ENCODE assay signal across 24 mouse cellular contexts in genomic region chr11:118974340-118974739, GRCm38 (mm10). TPM values are rescaled to one million over a fixed set of nuclear protein-coding genes. Genes with fewer than 3 reads are reported as not detected.
A peak's percentile ranks its signal among the peaks of the same experiment; 100 is the strongest.
DNase-seq lines count a peak whose midpoint lies in the region; ATAC-seq and TF ChIP-seq lines count a peak whose summit lies in the region.
"Had no signal": no experiment of that assay in that cellular context is flagged by ENCODE, and none has a peak within 500 bp of the region (broad histone marks: within the 10 kb centered on the region; RNA-seq: fewer than 3 reads in every experiment).

No protein-coding gene starts in this region.

- WGBS in forebrain, embryonic 10.5 days = 75% methylated on average over 7 of the region's 7 CpGs
- 86% methylated on average over 7 of the region's 7 CpGs for WGBS in forebrain, embryonic 14.5 days
- WGBS in liver, adult 2 months = 65% methylated on average over 7 of the region's 7 CpGs
- 50% methylated on average over 7 of the region's 7 CpGs for WGBS in liver, embryonic 12.5 days (ENCODE audit: insufficient replicate concordance)
- WGBS in intestine, embryonic 16.5 days = 52% methylated on average over 7 of the region's 7 CpGs

- H3K36me3 ChIP-seq in forebrain, embryonic 10.5 days (replicated peaks) = no peaks in the 10 kb centered on the region
- H3K36me3 ChIP-seq in forebrain, embryonic 14.5 days (ENCODE audit: control insufficient read depth, insufficient read depth, low read length) = no peaks in the 10 kb centered on the region
- H3K36me3 ChIP-seq in liver, adult 2 months (ENCODE audit: control insufficient read depth, insufficient read depth, low read length) = no peaks in the 10 kb centered on the region
- no peaks in the 10 kb centered on the region for H3K36me3 ChIP-seq in liver, embryonic 12.5 days
- H3K36me3 ChIP-seq in intestine, embryonic 16.5 days (ENCODE audit: control insufficient read depth, insufficient read depth, low read length) = no peaks in the 10 kb centered on the region
- H3K36me3 ChIP-seq: embryonic facial prominence, embryonic 15.5 days; heart, embryonic 13.5 days; hindbrain, embryonic 15.5 days had no signal

- H3K79me2 ChIP-seq in liver, adult 2 months (ENCODE audit: control insufficient read depth, insufficient read depth, low read length) = no peaks in the 10 kb centered on the region

- no peaks in the 10 kb centered on the region for H3K9me3 ChIP-seq in forebrain, embryonic 10.5 days
- no peaks in the 10 kb centered on the region for H3K9me3 ChIP-seq in forebrain, embryonic 14.5 days (replicated peaks; ENCODE audit: control insufficient read depth, low read length)
- H3K9me3 ChIP-seq in liver, embryonic 12.5 days (replicated peaks) = no peaks in the 10 kb centered on the region
- no peaks in the 10 kb centered on the region for H3K9me3 ChIP-seq in intestine, embryonic 16.5 days (ENCODE audit: control insufficient read depth, low read length)
- H3K9me3 ChIP-seq: embryonic facial prominence, embryonic 15.5 days; heart, embryonic 13.5 days; hindbrain, embryonic 15.5 days had no signal

- H3K9ac ChIP-seq in forebrain, embryonic 14.5 days (ENCODE audit: low read length) = no peak overlapping the region
- H3K9ac ChIP-seq in liver, adult 2 months (ENCODE audit: low read depth, low read length) = no peak overlapping the region
- no peak overlapping the region for H3K9ac ChIP-seq in liver, embryonic 12.5 days
- H3K9ac ChIP-seq in intestine, embryonic 16.5 days (ENCODE audit: low read depth, low read length) = peak overlapping the region; percentile 33; the same call in 1 of the 2 replicates
- H3K9ac ChIP-seq: embryonic facial prominence, embryonic 15.5 days; heart, embryonic 13.5 days; hindbrain, embryonic 15.5 days had no signal

- peaks cover 23% of the 10 kb centered on the region for H3K4me1 ChIP-seq in forebrain, embryonic 10.5 days
- peaks cover 20% of the 10 kb centered on the region for H3K4me1 ChIP-seq in forebrain, embryonic 14.5 days (ENCODE audit: control insufficient read depth, insufficient read depth, low read length)
- H3K4me1 ChIP-seq in liver, adult 2 months (ENCODE audit: control insufficient read depth, insufficient read depth, low read length) = no peaks in the 10 kb centered on the region
- H3K4me1 ChIP-seq in liver, embryonic 12.5 days = peaks cover 6% of the 10 kb centered on the region; the same call in 1 of the 2 replicates
- 0 out of 2 replicates have a peak, but pooled peaks cover 5% of the 10 kb centered on the region for H3K4me1 ChIP-seq in intestine, embryonic 16.5 days (ENCODE audit: control insufficient read depth, insufficient read depth, low read length)

- H3K27me3 ChIP-seq in forebrain, embryonic 10.5 days (ENCODE audit: poor library complexity, severe bottlenecking) = peaks cover 72% of the 10 kb centered on the region
- no peaks in the 10 kb centered on the region for H3K27me3 ChIP-seq in forebrain, embryonic 14.5 days (replicated peaks; ENCODE audit: control insufficient read depth, insufficient read depth, low read length)
- H3K27me3 ChIP-seq in liver, adult 2 months (ENCODE audit: control insufficient read depth, insufficient read depth, low read length) = no peaks in the 10 kb centered on the region
- peaks cover 52% of the 10 kb centered on the region for H3K27me3 ChIP-seq in liver, embryonic 12.5 days (replicated peaks)
- no peaks in the 10 kb centered on the region; the same call in 1 of the 2 replicates for H3K27me3 ChIP-seq in intestine, embryonic 16.5 days (replicated peaks; ENCODE audit: control insufficient read depth, insufficient read depth, low read length)
- H3K27me3 ChIP-seq: hindbrain, embryonic 15.5 days had no signal

- no peak for ATAC-seq in forebrain, embryonic 14.5 days
- no peak for ATAC-seq in liver, embryonic 12.5 days
- ATAC-seq in intestine, embryonic 16.5 days = peak; percentile 63
- ATAC-seq: inflammation-experienced regulatory T-cells, adult 6 months had no signal

- H3K4me3 ChIP-seq in forebrain, embryonic 10.5 days = no peak overlapping the region
- no peak overlapping the region for H3K4me3 ChIP-seq in forebrain, embryonic 14.5 days (ENCODE audit: low read depth, low read length)
- H3K4me3 ChIP-seq in liver, adult 2 months (ENCODE audit: insufficient read depth, low read depth, low read length) = no peak overlapping the region
- no peak overlapping the region for H3K4me3 ChIP-seq in liver, embryonic 12.5 days
- H3K4me3 ChIP-seq in intestine, embryonic 16.5 days (ENCODE audit: low read length) = no peak overlapping the region
- H3K4me3 ChIP-seq: embryonic facial prominence, embryonic 15.5 days; erythroblast, embryonic 14.5 days; gastrocnemius, adult 2 months; heart, embryonic 13.5 days; hindbrain, embryonic 15.5 days had no signal

- no peak for TF ChIP-seq POLR2A in liver, adult 2 months (IDR thresholded peaks at IDR 0.05; ENCODE audit: extremely low read depth, insufficient read depth, low read length)

- no peak overlapping the region for H3K4me2 ChIP-seq in forebrain, embryonic 14.5 days (ENCODE audit: low read length)
- no peak overlapping the region for H3K4me2 ChIP-seq in liver, embryonic 12.5 days
- H3K4me2 ChIP-seq in intestine, embryonic 16.5 days (ENCODE audit: low read depth, low read length) = no peak overlapping the region
- H3K4me2 ChIP-seq: embryonic facial prominence, embryonic 15.5 days; heart, embryonic 13.5 days; hindbrain, embryonic 15.5 days had no signal

- no peak for TF ChIP-seq CTCF in liver, adult 2 months (IDR thresholded peaks at IDR 0.05; ENCODE audit: low read depth, low read length)

- H3K27ac ChIP-seq in forebrain, embryonic 10.5 days = 0 out of 2 replicates have a peak overlapping the region, but pooled peaks have one; percentile 61
- H3K27ac ChIP-seq in forebrain, embryonic 14.5 days (ENCODE audit: low read depth, low read length) = no peak overlapping the region
- H3K27ac ChIP-seq in liver, adult 2 months (replicated peaks; ENCODE audit: insufficient read depth, low read depth, low read length) = no peak overlapping the region
- no peak overlapping the region for H3K27ac ChIP-seq in liver, embryonic 12.5 days
- H3K27ac ChIP-seq in intestine, embryonic 16.5 days (ENCODE audit: low read length) = peak overlapping the region; percentile 63; the same call in 1 of the 2 replicates
- H3K27ac ChIP-seq: embryonic facial prominence, embryonic 15.5 days; gastrocnemius, adult 2 months; heart, embryonic 13.5 days; hindbrain, embryonic 15.5 days had no signal

- DNase-seq in forebrain, embryonic 10.5 days (ENCODE audit: extremely low spot score, low spot score) = no peak
- DNase-seq in forebrain, embryonic 14.5 days (ENCODE audit: low spot score) = no peak
- peak; percentile 26 for DNase-seq in liver, adult 2 months (ENCODE audit: extremely low read depth, low read depth, low spot score)
- no peak for DNase-seq in right cerebral cortex, postnatal 25 days
- DNase-seq: adrenal gland, adult 2 months; adrenal gland, postnatal 25 days; cerebellum, adult 9-10 months; gastrocnemius, adult 2 months; gastrocnemius, postnatal 25 days; heart, postnatal 36 days; kidney, adult 2 months had no signal

RNA-seq across cellular contexts. Expression of gene Enpp7, which starts 13.6 kb away (rescaled TPM):
- polyA plus RNA-seq in forebrain, embryonic 10.5 days (2016; fragmentation: Nextera tagmentation; extraction: Ambion mirVana) = not detected in 2 replicates
- polyA plus RNA-seq in forebrain, embryonic 14.5 days (2014; fragmentation: Nextera tagmentation; extraction: Ambion mirVana) = not detected in 2 replicates
- not detected in 2 replicates for total RNA-seq in liver, adult 2 months (2014; rRNA removed)
- not detected in 2 replicates for polyA plus RNA-seq in liver, adult 2 months (2012; rRNA removed)
- polyA plus RNA-seq in liver, embryonic 12.5 days (2016; fragmentation: Nextera tagmentation; extraction: Ambion mirVana) = not detected in 2 replicates
- polyA plus RNA-seq in intestine, embryonic 16.5 days (2015; fragmentation: Nextera tagmentation; extraction: Ambion mirVana) = 0.57 and 1.7 TPM in 2 replicates
- total RNA-seq: adrenal gland, adult 2 months; adrenal gland, postnatal 25 days; ES-E14; gastrocnemius, adult 2 months; gastrocnemius, postnatal 25 days; granulocyte monocyte progenitor cell, adult 5-6 weeks; heart, adult 8-10 months; heart, postnatal 36 days had no signal
- polyA plus RNA-seq: adrenal gland, adult 2 months; embryonic facial prominence, embryonic 11.5 days; embryonic facial prominence, embryonic 15.5 days; erythroblast, embryonic 14.5 days; forebrain, embryonic 11.5 days; heart, embryonic 13.5 days; heart, postnatal 0 days; hindbrain, embryonic 15.5 days; inflammation-experienced regulatory T-cells, adult 6 months; kidney, adult 2 months had no signal

RNA-seq across cellular contexts. Expression of gene Cbx2, which starts 48.4 kb away (rescaled TPM):
- 115 and 127 TPM in 2 replicates for polyA plus RNA-seq in forebrain, embryonic 10.5 days (2016; fragmentation: Nextera tagmentation; extraction: Ambion mirVana)
- 19.2 and 22.1 TPM in 2 replicates for polyA plus RNA-seq in forebrain, embryonic 14.5 days (2014; fragmentation: Nextera tagmentation; extraction: Ambion mirVana)
- 3.9 and 4.9 TPM in 2 replicates for total RNA-seq in liver, adult 2 months (2014; rRNA removed)
- 2.9 and 4.1 TPM in 2 replicates for polyA plus RNA-seq in liver, adult 2 months (2012; rRNA removed)
- polyA plus RNA-seq in liver, embryonic 12.5 days (2016; fragmentation: Nextera tagmentation; extraction: Ambion mirVana) = 8.6 TPM in 2 replicates
- polyA plus RNA-seq in intestine, embryonic 16.5 days (2015; fragmentation: Nextera tagmentation; extraction: Ambion mirVana) = 17.8 and 18.1 TPM in 2 replicates

Comparison
In these comparisons a context has a peak if more than half of its experiments do, and no peak if none do; other contexts are left out.
1. H3K27ac ChIP-seq: peak in forebrain, embryonic 10.5 days (single experiment) and intestine, embryonic 16.5 days (single experiment); none in forebrain, embryonic 14.5 days (single experiment), liver, adult 2 months (single experiment) and liver, embryonic 12.5 days (single experiment).